Comparison of ENCODE assay signal across 8 mouse cellular contexts in genomic region chr5:110835959-110836358, GRCm38 (mm10). TPM values are rescaled to one million over a fixed set of nuclear protein-coding genes. Genes with fewer than 3 reads are reported as not detected.
DNase-seq lines count a peak whose midpoint lies in the region; ATAC-seq lines count a peak whose summit lies in the region.

No protein-coding gene starts in this region.

- WGBS in embryonic facial prominence, embryonic 14.5 days: 40% methylated on average over 3 of the region's 3 CpGs
- WGBS in liver, embryonic 12.5 days (ENCODE audit: insufficient replicate concordance): 3% methylated on average over 3 of the region's 3 CpGs

- no peaks in the 10 kb centered on the region for H3K9me3 ChIP-seq in embryonic facial prominence, embryonic 14.5 days (ENCODE audit: control insufficient read depth, low read length)
- no peaks in the 10 kb centered on the region for H3K9me3 ChIP-seq in liver, embryonic 12.5 days (replicated peaks)

- H3K27ac ChIP-seq in embryonic facial prominence, embryonic 14.5 days (replicated peaks; ENCODE audit: low read depth, low read length): no peak overlapping the region
- peak overlapping the region; percentile 98 for H3K27ac ChIP-seq in liver, embryonic 12.5 days

- H3K27me3 ChIP-seq in embryonic facial prominence, embryonic 14.5 days (replicated peaks; ENCODE audit: control insufficient read depth, insufficient read depth, low read length): no peaks in the 10 kb centered on the region
- no peaks in the 10 kb centered on the region for H3K27me3 ChIP-seq in liver, embryonic 12.5 days (replicated peaks)

- H3K4me3 ChIP-seq in embryonic facial prominence, embryonic 14.5 days (ENCODE audit: low read depth, low read length): no peak overlapping the region
- H3K4me3 ChIP-seq in liver, embryonic 12.5 days: peak overlapping the region; percentile 46

- H3K9ac ChIP-seq in embryonic facial prominence, embryonic 14.5 days (ENCODE audit: low read depth, low read length): no peak overlapping the region
- H3K9ac ChIP-seq in liver, embryonic 12.5 days: peak overlapping the region; percentile 66

- ATAC-seq in embryonic facial prominence, embryonic 14.5 days (ENCODE audit: low read depth): no peak
- peak; percentile 82 for ATAC-seq in liver, embryonic 12.5 days

- no peaks in the 10 kb centered on the region; the same call in 1 of the 2 replicates for H3K4me1 ChIP-seq in embryonic facial prominence, embryonic 14.5 days (ENCODE audit: control insufficient read depth, insufficient read depth, low read length)
- peaks cover 64% of the 10 kb centered on the region for H3K4me1 ChIP-seq in liver, embryonic 12.5 days

- intact Hi-C loops in heart, postnatal 36 days (cut with DNase I): loop anchor here (1.0 to 5.0 kb wide), 6 partner anchors 49 to 436 kb away; no protein-coding TSS in a partner anchor

- no peak overlapping the region for H3K4me2 ChIP-seq in embryonic facial prominence, embryonic 14.5 days (ENCODE audit: low read depth, low read length)
- peak overlapping the region; percentile 67 for H3K4me2 ChIP-seq in liver, embryonic 12.5 days

- peaks cover 7% of the 10 kb centered on the region; the same call in 1 of the 2 replicates for H3K36me3 ChIP-seq in embryonic facial prominence, embryonic 14.5 days (ENCODE audit: control insufficient read depth, insufficient read depth, low read length)
- peaks cover 41% of the 10 kb centered on the region for H3K36me3 ChIP-seq in liver, embryonic 12.5 days

- DNase-seq in layer of hippocampus, adult 11-12 months (ENCODE audit: low spot score): peak; percentile 41
- no peak for DNase-seq in layer of hippocampus, adult 9-10 months (ENCODE audit: low spot score)
- peak; percentile 67 for DNase-seq in adrenal gland, postnatal 10 days
- peak; percentile 34 for DNase-seq in embryonic facial prominence, embryonic 14.5 days (ENCODE audit: low spot score)
- peak; percentile 69 to 72 for DNase-seq in heart, postnatal 36 days
- peak; percentile 50 to 73 for DNase-seq in right cerebral cortex, postnatal 10 days (ENCODE audit: low spot score in 2 of 2)
- no peak for DNase-seq in adipocyte (ENCODE audit: low spot score)

RNA-seq across cellular contexts. Expression of gene Hscb, which starts 3.6 kb away (rescaled TPM):
- 10 to 100 TPM; 21.2 to 27.7 TPM for total RNA-seq in adrenal gland, postnatal 10 days (2021)
- 19.6 TPM in 2 replicates for polyA plus RNA-seq in embryonic facial prominence, embryonic 14.5 days (2014; fragmentation: Nextera tagmentation; extraction: Ambion mirVana)
- 10 to 100 TPM; 18.2 to 20.7 TPM for total RNA-seq in heart, postnatal 36 days (2021)
- 47.2 and 52.4 TPM in 2 replicates for polyA plus RNA-seq in liver, embryonic 12.5 days (2016; fragmentation: Nextera tagmentation; extraction: Ambion mirVana)

RNA-seq across cellular contexts. Expression of gene Chek2, which starts 3.8 kb away (rescaled TPM):
- total RNA-seq in adrenal gland, postnatal 10 days (2021): 1 to 10 TPM; 6.8 to 7.8 TPM
- polyA plus RNA-seq in embryonic facial prominence, embryonic 14.5 days (2014; fragmentation: Nextera tagmentation; extraction: Ambion mirVana): 14.1 and 14.6 TPM in 2 replicates
- 1 to 10 TPM; 3.3 to 3.4 TPM for total RNA-seq in heart, postnatal 36 days (2021)
- polyA plus RNA-seq in liver, embryonic 12.5 days (2016; fragmentation: Nextera tagmentation; extraction: Ambion mirVana): 51.2 and 52.7 TPM in 2 replicates

RNA-seq across cellular contexts. Expression of gene Ulk1, which starts 26.1 kb away (rescaled TPM):
- total RNA-seq in adrenal gland, postnatal 10 days (2021): 10 to 100 TPM; 49.8 to 50.4 TPM
- polyA plus RNA-seq in embryonic facial prominence, embryonic 14.5 days (2014; fragmentation: Nextera tagmentation; extraction: Ambion mirVana): 25.9 and 29.9 TPM in 2 replicates
- total RNA-seq in heart, postnatal 36 days (2021): 10 to 100 TPM; 85.6 to 94.0 TPM
- polyA plus RNA-seq in liver, embryonic 12.5 days (2016; fragmentation: Nextera tagmentation; extraction: Ambion mirVana): 10.8 and 11.5 TPM in 2 replicates

RNA-seq across cellular contexts. Expression of gene Ttc28, which starts 43.6 kb away (rescaled TPM):
- total RNA-seq in adrenal gland, postnatal 10 days (2021): 10 to 100 TPM; 25.0 to 29.1 TPM
- polyA plus RNA-seq in embryonic facial prominence, embryonic 14.5 days (2014; fragmentation: Nextera tagmentation; extraction: Ambion mirVana): 17.4 and 19.0 TPM in 2 replicates
- total RNA-seq in heart, postnatal 36 days (2021): 10 to 100 TPM; 13.5 to 15.3 TPM
- 1.8 and 2.1 TPM in 2 replicates for polyA plus RNA-seq in liver, embryonic 12.5 days (2016; fragmentation: Nextera tagmentation; extraction: Ambion mirVana)

RNA-seq across cellular contexts. Expression of gene Pus1, which starts 55.5 kb away (rescaled TPM):
- 10 to 100 TPM; 34.6 to 36.9 TPM for total RNA-seq in adrenal gland, postnatal 10 days (2021)
- 20.8 and 23.1 TPM in 2 replicates for polyA plus RNA-seq in embryonic facial prominence, embryonic 14.5 days (2014; fragmentation: Nextera tagmentation; extraction: Ambion mirVana)
- total RNA-seq in heart, postnatal 36 days (2021): 10 to 100 TPM; 18.8 to 21.9 TPM
- 48.7 and 50.7 TPM in 2 replicates for polyA plus RNA-seq in liver, embryonic 12.5 days (2016; fragmentation: Nextera tagmentation; extraction: Ambion mirVana)

Comparison
In these comparisons a context has a peak if more than half of its experiments do, and no peak if none do; other contexts are left out.
1. DNase-seq: peak in layer of hippocampus, adult 11-12 months (single experiment), adrenal gland, postnatal 10 days (single experiment), embryonic facial prominence, embryonic 14.5 days (single experiment), heart, postnatal 36 days (2 of 2) and right cerebral cortex, postnatal 10 days (2 of 2); none in layer of hippocampus, adult 9-10 months (single experiment) and adipocyte (single experiment).